Mouse (Mus musculus): ENCODE measurements around the gene Vav1. TPM values are rescaled to one million over a fixed set of nuclear protein-coding genes. Genes with fewer than 3 reads are reported as not detected.

The Vav1 gene
- polyA plus RNA-seq, 1 experiment, result not detected

DNA sequence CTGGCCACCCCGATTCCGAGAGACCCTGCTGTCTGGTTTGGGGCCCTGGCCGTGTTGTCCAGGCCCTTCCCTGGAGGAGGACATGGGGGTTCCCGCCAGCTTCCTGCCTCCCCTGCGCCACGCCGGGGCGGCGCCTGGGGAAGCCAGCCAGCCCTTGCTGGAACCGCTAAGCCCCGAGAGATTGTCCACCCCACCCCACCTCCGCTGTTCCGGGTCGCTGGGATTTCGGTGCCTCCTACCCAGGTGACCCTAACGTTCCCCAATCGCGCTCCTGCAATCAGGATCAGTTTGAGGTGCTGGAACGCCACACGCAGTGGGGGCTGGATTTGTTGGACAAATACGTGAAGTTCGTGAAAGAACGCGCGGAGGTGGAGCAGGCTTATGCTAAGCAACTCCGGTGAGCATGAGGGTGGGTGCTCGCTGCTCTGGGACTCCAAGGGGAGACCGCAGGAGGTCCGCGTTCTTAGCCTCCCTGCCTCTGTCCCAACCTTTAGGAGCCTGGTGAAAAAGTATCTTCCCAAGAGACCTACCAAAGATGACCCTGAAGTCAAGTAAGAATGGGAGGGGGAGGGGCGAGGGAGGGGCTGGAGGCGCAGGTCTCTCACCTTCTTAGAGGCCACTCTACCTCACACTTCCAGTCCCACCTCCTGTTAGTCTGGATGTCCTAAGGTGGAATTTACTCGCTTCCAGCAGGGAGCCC, 28.3 kb upstream of the Vav1 start:
- H3K27me3 ChIP-seq (ENCODE audit: control insufficient read depth, insufficient read depth, low read length, poor library complexity, severe bottlenecking), result no peaks in the 10 kb centered on the region
- no peak overlapping the region for H3K27ac ChIP-seq (ENCODE audit: insufficient read depth, low read length)
- peak overlapping the region; percentile 52 for H3K4me3 ChIP-seq (ENCODE audit: low read depth, low read length)
- peaks cover 26% of the 10 kb centered on the region for H3K36me3 ChIP-seq (ENCODE audit: control insufficient read depth, insufficient read depth, low read length, poor library complexity, severe bottlenecking)
- TF ChIP-seq CTCF (IDR thresholded peaks at IDR 0.05; ENCODE audit: low read depth, low read length) (no peak), POLR2A (IDR thresholded peaks at IDR 0.05; ENCODE audit: insufficient read depth, low read length) (no peak), EP300 (IDR thresholded peaks at IDR 0.05; ENCODE audit: insufficient read depth, low read depth, low read length) (no peak)
- no peaks in the 10 kb centered on the region for H3K9me3 ChIP-seq (replicated peaks; ENCODE audit: control insufficient read depth, insufficient read depth, low read length, poor library complexity, severe bottlenecking)
- H3K4me1 ChIP-seq (ENCODE audit: control insufficient read depth, insufficient read depth, low read length), result no peaks in the 10 kb centered on the region
- peak overlapping the region; percentile 81 for H3K9ac ChIP-seq (ENCODE audit: low read depth, poor library complexity, severe bottlenecking)

DNA sequence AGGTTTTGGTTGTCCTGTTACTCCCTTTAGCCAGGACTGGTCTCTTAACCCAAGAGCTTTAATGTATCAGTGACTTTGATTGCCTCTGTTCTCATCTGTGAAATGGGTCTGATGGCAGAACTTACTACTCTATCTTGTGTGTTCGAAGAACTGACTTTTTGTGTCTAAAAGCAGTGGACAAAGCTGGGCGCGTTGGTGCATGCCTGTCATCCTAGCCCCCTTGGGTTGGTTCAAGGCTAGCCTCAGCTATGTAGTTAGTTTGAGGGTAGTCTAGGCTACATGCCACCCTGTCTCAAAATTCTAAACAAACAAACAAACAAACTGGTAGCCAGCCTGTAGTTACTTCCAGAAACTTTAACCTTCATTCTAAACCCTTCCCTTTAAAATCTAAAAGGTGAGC, 27.5 kb upstream of the Vav1 start:
- no peak for TF ChIP-seq EP300 (IDR thresholded peaks at IDR 0.05; ENCODE audit: insufficient read depth, low read depth, low read length)
- TF ChIP-seq POLR2A (IDR thresholded peaks at IDR 0.05; ENCODE audit: insufficient read depth, low read length), result no peak
- no peak for TF ChIP-seq CTCF (IDR thresholded peaks at IDR 0.05; ENCODE audit: low read depth, low read length)
- Histone ChIP-seq H3K4me3 (ENCODE audit: low read depth, low read length) (no peak overlapping the region), H3K9ac (ENCODE audit: low read depth, poor library complexity, severe bottlenecking) (no peak overlapping the region), H3K9me3 (replicated peaks; ENCODE audit: control insufficient read depth, insufficient read depth, low read length, poor library complexity, severe bottlenecking) (no peaks in the 10 kb centered on the region), H3K36me3 (ENCODE audit: control insufficient read depth, insufficient read depth, low read length, poor library complexity, severe bottlenecking) (peaks cover 30% of the 10 kb centered on the region), H3K27ac (ENCODE audit: insufficient read depth, low read length) (no peak overlapping the region), H3K4me1 (ENCODE audit: control insufficient read depth, insufficient read depth, low read length) (no peaks in the 10 kb centered on the region), H3K27me3 (ENCODE audit: control insufficient read depth, insufficient read depth, low read length, poor library complexity, severe bottlenecking) (no peaks in the 10 kb centered on the region)

DNA sequence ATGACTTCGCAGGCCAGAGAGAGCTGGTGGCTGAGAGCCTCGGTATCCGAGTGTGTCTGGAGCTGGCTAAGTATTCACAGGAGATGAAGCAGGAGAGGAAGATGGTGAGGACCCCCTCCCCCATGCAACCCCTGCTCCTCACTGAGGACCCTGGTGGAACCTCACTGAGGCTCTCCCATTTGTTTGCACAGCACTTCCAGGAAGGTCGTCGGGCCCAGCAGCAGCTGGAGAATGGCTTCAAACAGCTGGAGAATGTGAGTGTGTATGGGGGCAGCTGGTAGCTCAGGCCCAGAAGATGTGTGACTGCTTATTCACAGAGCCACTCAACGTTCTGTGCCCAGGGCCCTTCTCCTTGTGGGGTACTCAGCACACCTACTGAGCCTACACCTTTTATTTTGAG, 25.6 kb upstream of the Vav1 start:
- Histone ChIP-seq H3K36me3 (ENCODE audit: control insufficient read depth, insufficient read depth, low read length, poor library complexity, severe bottlenecking) (peaks cover 43% of the 10 kb centered on the region), H3K4me1 (ENCODE audit: control insufficient read depth, insufficient read depth, low read length) (no peaks in the 10 kb centered on the region), H3K9me3 (replicated peaks; ENCODE audit: control insufficient read depth, insufficient read depth, low read length, poor library complexity, severe bottlenecking) (no peaks in the 10 kb centered on the region), H3K9ac (ENCODE audit: low read depth, poor library complexity, severe bottlenecking) (no peak overlapping the region), H3K4me3 (ENCODE audit: low read depth, low read length) (no peak overlapping the region), H3K27me3 (ENCODE audit: control insufficient read depth, insufficient read depth, low read length, poor library complexity, severe bottlenecking) (no peaks in the 10 kb centered on the region), H3K27ac (ENCODE audit: insufficient read depth, low read length) (no peak overlapping the region)
- no peak for TF ChIP-seq CTCF (IDR thresholded peaks at IDR 0.05; ENCODE audit: low read depth, low read length)

DNA sequence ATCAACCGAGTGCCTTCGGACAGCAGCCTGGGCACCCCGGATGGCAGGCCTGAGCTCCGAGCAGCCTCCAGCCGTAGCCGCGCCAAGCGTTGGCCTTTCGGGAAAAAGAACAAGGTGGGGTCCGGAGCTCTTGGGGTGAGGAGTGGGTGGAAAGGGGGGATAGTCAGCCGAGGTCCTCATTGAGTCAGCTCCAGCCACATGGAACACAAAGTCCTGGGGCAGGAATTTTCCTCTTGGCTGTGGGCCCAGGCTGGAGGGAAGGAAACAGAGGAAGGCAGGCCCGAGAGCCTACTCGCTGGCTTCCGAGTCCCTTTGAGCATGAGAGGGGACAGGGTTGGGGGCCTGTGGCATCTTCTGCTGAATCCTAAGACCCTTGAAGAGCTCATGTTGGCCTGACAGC, 23.5 kb upstream of the Vav1 start:
- H3K9me3 ChIP-seq (replicated peaks; ENCODE audit: control insufficient read depth, insufficient read depth, low read length, poor library complexity, severe bottlenecking), result no peaks in the 10 kb centered on the region
- TF ChIP-seq CTCF (IDR thresholded peaks at IDR 0.05; ENCODE audit: low read depth, low read length) (no peak), EP300 (IDR thresholded peaks at IDR 0.05; ENCODE audit: insufficient read depth, low read depth, low read length) (no peak), POLR2A (IDR thresholded peaks at IDR 0.05; ENCODE audit: insufficient read depth, low read length) (no peak)
- H3K9ac ChIP-seq (ENCODE audit: low read depth, poor library complexity, severe bottlenecking), result no peak overlapping the region
- H3K4me1 ChIP-seq (ENCODE audit: control insufficient read depth, insufficient read depth, low read length), result no peaks in the 10 kb centered on the region
- peaks cover 58% of the 10 kb centered on the region for H3K36me3 ChIP-seq (ENCODE audit: control insufficient read depth, insufficient read depth, low read length, poor library complexity, severe bottlenecking)
- H3K27ac ChIP-seq (ENCODE audit: insufficient read depth, low read length), result no peak overlapping the region
- H3K4me3 ChIP-seq (ENCODE audit: low read depth, low read length), result no peak overlapping the region
- no peaks in the 10 kb centered on the region for H3K27me3 ChIP-seq (ENCODE audit: control insufficient read depth, insufficient read depth, low read length, poor library complexity, severe bottlenecking)

DNA sequence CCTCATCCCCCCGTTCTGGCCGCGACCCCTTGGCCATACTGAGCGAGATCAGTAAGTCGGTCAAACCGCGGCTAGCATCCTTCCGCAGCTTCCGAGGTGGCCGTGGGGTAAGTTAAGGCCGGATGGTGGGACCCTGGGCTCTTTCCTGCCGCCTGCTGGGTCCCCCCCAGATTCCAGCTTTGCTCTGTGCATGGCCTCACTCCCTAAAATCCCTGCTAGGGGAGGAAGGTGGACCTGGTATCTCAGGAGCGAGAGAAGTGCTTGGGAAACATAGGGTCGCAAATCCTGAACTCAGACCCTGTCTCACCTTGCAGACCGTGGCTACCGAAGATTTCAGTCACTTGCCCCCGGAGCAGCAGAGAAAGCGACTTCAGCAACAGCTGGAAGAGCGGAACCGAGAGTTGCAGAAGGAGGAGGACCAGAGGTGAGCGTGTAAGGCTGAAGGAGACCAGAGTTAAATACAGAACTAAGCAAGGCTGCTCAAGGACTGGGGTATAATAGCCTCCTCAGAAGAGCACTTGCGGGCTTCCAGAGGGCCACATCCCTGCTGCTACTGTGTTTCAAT, 21.9 kb upstream of the Vav1 start:
- peaks cover 60% of the 10 kb centered on the region for H3K36me3 ChIP-seq (ENCODE audit: control insufficient read depth, insufficient read depth, low read length, poor library complexity, severe bottlenecking)
- no peak overlapping the region for H3K27ac ChIP-seq (ENCODE audit: insufficient read depth, low read length)
- H3K9ac ChIP-seq (ENCODE audit: low read depth, poor library complexity, severe bottlenecking), result no peak overlapping the region
- H3K4me3 ChIP-seq (ENCODE audit: low read depth, low read length), result no peak overlapping the region
- H3K9me3 ChIP-seq (replicated peaks; ENCODE audit: control insufficient read depth, insufficient read depth, low read length, poor library complexity, severe bottlenecking), result no peaks in the 10 kb centered on the region
- H3K27me3 ChIP-seq (ENCODE audit: control insufficient read depth, insufficient read depth, low read length, poor library complexity, severe bottlenecking), result no peaks in the 10 kb centered on the region
- H3K4me1 ChIP-seq (ENCODE audit: control insufficient read depth, insufficient read depth, low read length), result peaks cover 3% of the 10 kb centered on the region
- no peak for TF ChIP-seq POLR2A (IDR thresholded peaks at IDR 0.05; ENCODE audit: insufficient read depth, low read length)
- no peak for TF ChIP-seq CTCF (IDR thresholded peaks at IDR 0.05; ENCODE audit: low read depth, low read length)
- TF ChIP-seq EP300 (IDR thresholded peaks at IDR 0.05; ENCODE audit: insufficient read depth, low read depth, low read length), result no peak

DNA sequence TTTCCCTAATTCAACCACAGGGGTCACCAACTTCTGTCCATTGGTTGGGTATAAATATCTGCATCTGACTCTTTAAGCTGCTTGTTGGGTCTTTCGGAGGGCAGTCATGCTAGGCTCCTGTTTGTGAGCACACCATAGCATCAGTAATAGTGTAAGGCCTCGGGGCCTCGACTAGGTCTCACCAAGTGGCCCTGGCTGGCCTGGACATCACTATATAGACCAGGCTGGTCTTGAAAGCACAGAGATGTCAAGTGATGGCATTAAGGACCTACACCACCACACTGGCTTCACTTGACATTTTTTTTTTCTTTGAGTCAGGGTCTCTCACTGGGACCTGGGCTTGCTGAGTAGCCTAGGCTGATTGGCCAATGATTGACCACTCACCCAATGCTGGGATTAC, 20.7 kb upstream of the Vav1 start:
- peaks cover 69% of the 10 kb centered on the region for H3K36me3 ChIP-seq (ENCODE audit: control insufficient read depth, insufficient read depth, low read length, poor library complexity, severe bottlenecking)
- H3K27me3 ChIP-seq (ENCODE audit: control insufficient read depth, insufficient read depth, low read length, poor library complexity, severe bottlenecking), result no peaks in the 10 kb centered on the region
- TF ChIP-seq CTCF (IDR thresholded peaks at IDR 0.05; ENCODE audit: low read depth, low read length), result no peak
- H3K27ac ChIP-seq (ENCODE audit: insufficient read depth, low read length), result no peak overlapping the region
- H3K4me3 ChIP-seq (ENCODE audit: low read depth, low read length), result no peak overlapping the region
- H3K9me3 ChIP-seq (replicated peaks; ENCODE audit: control insufficient read depth, insufficient read depth, low read length, poor library complexity, severe bottlenecking), result no peaks in the 10 kb centered on the region
- no peak overlapping the region for H3K9ac ChIP-seq (ENCODE audit: low read depth, poor library complexity, severe bottlenecking)
- peaks cover 3% of the 10 kb centered on the region for H3K4me1 ChIP-seq (ENCODE audit: control insufficient read depth, insufficient read depth, low read length)
